Mouse (Mus musculus) gastrocnemius, postnatal 10 days (tissue): ENCODE data around the gene Dock7. TPM values are rescaled to one million over a fixed set of nuclear protein-coding genes. Genes with fewer than 3 reads are reported as not detected.

Experiments
- DNase-seq: peaks from one replicate; pipeline ENCODE4 v3.0.0; 2021; ENCODE audit warnings: mixed read lengths
- total RNA-seq, 2 experiments: library from RNA; stranded (reverse); gene quantifications; 2 replicates each; pipeline ENCODE4 v1.2.3; 2021

Gene Dock7
- total RNA-seq, 2 experiments from 2014 or later, result 21.8 to 33.0 TPM

DNA sequence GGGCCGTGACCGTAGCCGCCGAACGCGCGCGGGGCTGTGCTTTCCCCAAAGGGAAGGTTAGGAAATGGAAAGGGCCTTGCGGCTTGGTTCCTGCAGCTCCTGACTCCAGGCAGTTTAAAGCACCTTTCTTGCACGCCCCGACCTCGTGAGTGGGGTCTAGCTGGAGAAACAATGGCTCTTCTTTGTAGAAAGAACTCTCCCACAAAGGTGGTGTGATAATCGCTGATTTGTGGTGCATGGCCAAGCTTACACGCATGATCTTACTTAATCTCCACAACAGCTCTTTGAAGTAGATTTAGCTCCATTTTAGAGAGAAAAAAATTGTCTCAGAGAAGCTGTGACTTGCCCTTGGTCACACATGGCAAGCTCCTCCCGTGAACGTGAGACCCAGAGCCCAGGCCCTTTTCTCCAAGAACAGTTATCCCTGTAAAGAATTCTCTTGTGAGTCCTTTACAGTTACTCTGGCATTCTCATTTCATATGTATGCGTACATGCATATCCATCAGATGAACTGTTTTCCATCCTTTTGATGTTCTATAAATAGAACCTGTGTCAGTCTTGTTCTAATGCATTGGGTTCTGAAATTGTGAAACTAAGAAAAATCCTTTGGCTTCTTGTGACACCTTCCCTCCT, 524 bp upstream of the Dock7 start:
- DNase-seq, result no peak

- DNase-seq, result no peak
Measured at GRCm38 (mm10) chr4:99119051-99119450, 1.7 kb downstream of the Dock7 start.

GRCm38 (mm10) chr4:99115797-99116196, 4.9 kb downstream of the Dock7 start:
- no peak for DNase-seq

- no peak for DNase-seq
Measured at GRCm38 (mm10) chr4:99111670-99112069, 9.0 kb downstream of the Dock7 start.

DNA sequence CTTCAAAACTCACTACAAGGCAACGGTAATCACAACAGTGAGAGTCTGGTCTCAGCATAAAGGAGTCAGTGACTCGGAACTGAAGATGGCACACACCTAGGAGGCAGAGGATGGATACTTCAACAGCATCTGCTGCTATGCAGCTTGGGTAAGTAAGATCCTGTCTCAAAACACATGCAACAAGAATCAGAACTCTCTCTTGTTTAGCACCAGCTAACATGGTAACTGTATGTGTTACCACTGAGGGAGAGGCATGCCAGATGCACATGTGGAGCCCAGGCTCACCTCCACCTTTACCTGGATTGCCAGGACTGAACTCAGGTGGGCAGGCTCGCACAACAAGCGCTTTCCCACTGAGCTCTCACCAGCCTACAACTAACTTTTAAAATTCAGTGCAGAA, 11.9 kb downstream of the Dock7 start:
- DNase-seq, result no peak

DNA sequence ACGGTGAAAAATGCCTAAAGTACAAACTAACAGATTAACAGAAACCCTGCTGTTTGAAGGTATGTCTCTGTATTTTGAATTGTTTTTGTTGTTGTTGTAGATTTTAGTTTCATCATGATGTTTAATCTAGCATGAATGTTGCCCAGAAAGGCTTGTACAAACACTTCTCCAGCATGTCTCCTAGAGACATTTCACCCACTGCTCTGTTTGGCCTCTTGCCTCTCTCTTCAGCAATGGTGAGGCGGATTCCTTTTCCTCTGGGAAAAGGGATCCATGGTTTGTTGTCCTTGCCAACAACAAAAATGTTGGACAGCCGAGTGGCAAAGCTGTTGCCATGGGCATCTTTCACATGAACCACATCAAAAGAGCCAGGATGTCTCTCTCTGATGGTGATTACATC, 17.9 kb downstream of the Dock7 start:
- no peak for DNase-seq

GRCm38 (mm10) chr4:99100724-99101123, 20.0 kb downstream of the Dock7 start:
- DNase-seq, result no peak

GRCm38 (mm10) chr4:99091777-99092176, 28.9 kb downstream of the Dock7 start:
- DNase-seq, result no peak

GRCm38 (mm10) chr4:99091151-99091701, 29.5 kb downstream of the Dock7 start:
- DNase-seq, result no peak

DNA sequence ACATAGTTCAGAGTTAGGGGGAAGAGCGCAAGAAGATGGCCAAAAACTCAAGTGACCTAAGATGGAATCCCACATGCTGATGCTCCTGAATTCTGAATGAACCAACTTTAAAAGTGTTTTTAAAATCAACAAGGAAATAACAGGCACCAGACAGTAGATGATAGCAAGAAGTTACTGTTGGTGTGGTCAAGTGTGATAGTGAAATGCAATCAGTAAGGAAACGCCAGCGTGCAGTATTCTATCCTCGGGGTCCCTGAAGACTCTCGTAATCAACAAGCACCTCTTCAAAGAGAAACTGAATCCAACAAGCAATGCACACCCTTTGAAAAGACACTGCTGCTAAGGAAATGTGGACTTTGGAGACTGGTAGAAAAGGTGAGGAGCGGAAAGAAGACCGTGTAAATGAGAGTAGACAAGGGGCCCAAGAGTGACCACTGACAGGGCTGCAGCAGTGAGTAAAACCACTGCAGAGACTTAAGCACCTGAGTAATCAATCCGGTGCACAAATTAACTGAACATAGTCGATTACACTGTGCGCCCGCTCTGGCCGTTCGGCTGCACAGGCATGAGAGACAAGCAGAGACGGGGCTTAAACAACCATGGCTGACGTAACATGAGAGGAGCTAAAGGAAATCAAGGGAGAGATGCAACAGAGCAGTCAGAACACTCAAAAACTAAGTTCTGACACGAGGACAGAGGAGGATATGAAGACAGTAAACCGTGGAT, 32.8 kb downstream of the Dock7 start:
- no peak for DNase-seq

- no peak for DNase-seq
Measured at GRCm38 (mm10) chr4:99083862-99084261, 36.9 kb downstream of the Dock7 start.

GRCm38 (mm10) chr4:99081169-99081568, 39.5 kb downstream of the Dock7 start:
- no peak for DNase-seq

GRCm38 (mm10) chr4:99078005-99078404, 42.7 kb downstream of the Dock7 start:
- DNase-seq, result no peak

DNA sequence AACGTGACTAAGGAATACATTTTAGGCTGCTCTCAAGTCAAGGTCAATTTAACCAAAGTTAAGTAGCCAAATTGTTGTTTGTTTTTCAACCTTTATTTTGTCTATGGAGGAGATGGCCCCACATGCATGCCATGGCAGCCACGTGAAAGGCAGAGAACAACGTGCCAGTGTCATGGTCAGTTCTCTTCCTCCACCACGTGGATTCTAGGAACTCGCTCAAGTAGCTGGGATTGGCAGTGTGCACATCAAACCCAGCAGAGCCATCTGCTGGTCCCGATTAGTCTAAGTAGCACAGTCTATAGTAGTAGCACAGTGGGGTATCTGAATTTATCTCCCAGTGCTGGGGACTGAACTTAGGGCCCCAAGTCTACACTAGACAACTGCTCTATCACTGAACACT, 51.9 kb downstream of the Dock7 start:
- no peak for DNase-seq

DNA sequence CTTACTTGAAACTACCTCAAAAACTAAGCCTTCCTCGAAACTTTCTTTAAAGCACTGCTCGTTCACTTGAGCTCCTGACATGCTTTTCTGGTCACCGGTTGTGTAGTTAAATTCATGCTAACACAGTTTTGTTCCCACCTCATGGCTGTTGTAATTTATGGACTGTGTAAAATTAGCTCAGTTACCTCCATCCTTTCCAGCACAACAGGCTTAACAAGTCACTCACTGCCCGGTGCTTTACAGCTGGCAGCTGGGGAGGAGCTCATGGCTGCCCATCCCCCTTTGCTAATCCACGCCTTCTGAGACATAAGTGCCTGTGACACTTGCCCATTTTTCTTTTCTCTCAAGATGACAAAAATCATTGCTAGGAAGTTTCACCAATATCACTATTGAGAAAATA, 56.2 kb downstream of the Dock7 start:
- DNase-seq, result no peak

DNA sequence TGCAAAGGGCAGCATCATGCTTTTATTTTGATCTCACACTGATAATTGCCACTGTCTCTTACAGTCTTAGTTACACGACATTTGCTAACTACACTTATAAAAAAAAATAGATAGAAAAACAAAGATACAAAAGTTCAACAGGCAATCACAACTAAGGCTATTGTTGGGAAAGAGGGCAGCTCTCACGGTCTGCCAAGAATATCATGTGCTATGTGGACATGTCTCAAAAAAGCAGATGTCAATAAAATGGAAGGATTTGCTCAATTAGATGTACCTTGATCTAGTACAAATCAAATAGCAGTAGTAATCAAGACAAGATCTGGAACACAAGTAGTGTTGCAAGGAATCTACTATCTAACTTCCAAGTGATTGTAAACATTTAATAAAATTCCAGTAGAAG, 72.1 kb downstream of the Dock7 start:
- DNase-seq, result no peak

DNA sequence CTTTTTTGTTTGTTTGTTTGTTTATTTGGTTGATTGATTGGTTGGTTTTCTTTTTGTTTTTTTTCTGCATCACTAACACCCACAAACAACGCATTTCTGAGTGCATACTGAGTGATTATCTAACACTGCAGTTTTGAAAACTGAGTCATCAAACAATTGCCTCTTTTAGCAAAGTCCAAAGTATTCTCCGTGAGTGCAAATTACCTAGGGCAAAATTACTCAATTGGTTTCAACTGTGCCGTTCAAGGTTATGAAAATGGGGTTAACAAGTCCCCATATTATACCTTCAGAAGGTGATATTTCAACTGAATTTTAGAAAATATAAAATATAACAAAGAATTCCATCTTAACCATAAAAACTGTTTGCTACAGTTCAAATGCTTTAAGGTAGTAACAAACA, 74.2 kb downstream of the Dock7 start:
- no peak for DNase-seq

GRCm38 (mm10) chr4:99044854-99045253, 75.9 kb downstream of the Dock7 start:
- no peak for DNase-seq

DNA sequence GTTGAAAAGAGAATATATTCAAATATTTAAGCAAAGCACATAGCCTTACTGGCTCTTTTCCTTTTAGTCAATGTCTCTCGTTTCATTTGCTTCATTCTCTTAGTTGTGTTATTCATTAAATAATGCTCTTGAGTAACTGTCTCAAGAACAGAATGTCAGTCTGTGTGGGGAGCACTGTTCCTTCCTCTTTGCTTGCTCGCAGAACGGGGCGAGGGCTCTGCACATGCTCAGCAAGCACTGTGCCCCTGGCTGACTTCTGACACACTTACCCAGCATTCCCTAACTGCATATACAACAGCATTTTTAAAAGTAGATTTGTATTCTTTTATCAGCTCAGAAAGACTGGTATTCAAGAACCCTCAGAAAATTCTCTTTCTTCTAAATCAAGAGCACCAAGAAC, 87.8 kb downstream of the Dock7 start:
- no peak for DNase-seq

- DNase-seq, result no peak
Measured at GRCm38 (mm10) chr4:99030686-99031085, 90.0 kb downstream of the Dock7 start, which contains the start of gene Angptl3. TSS of gene Angptl3 (plus strand) at chr4:99030954.

- no peak for DNase-seq
Measured at GRCm38 (mm10) chr4:99028377-99028776, 92.3 kb downstream of the Dock7 start.

- DNase-seq, result no peak
Measured at GRCm38 (mm10) chr4:99022221-99022620, 98.5 kb downstream of the Dock7 start.

DNA sequence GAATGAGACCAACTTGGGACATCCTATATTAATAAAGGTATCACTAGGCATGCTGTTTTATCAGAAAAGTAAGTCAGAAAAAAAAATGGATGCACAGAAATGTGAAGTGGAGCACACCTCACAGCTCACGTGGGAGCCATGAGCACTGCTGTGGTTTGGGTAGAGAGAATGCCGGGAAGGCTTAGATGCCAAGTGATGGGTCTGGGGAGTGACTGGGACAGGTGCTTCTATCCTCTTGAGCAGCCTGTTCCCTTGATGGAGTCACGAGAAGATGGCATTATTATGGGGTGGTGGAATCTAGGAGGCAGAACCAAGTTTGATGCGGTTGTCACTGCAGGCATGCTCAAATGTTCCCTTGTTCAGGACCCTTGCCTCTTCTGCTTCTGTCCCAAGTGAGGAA, 109.7 kb downstream of the Dock7 start:
- no peak for DNase-seq

GRCm38 (mm10) chr4:99006319-99006718, 114.4 kb downstream of the Dock7 start:
- DNase-seq, result no peak
